Mouse (Mus musculus) embryonic facial prominence, embryonic 13.5 days (tissue): ENCODE measurements around the gene Olfr469. TPM values are rescaled to one million over a fixed set of nuclear protein-coding genes. Genes with fewer than 3 reads are reported as not detected.
"Not testable (repeated sequence)": the region's sequence is repeated elsewhere in the genome, so short reads cannot be mapped to it uniquely, and the experiment has no call there.

Experiments
- ATAC-seq: fragments of 200-750 bp; cut with Nextera tagmentation; 2 replicates; pipeline ENCODE4 v1.8.0; 2017; ENCODE audit warnings: low read depth; ENCODE audit not compliant: insufficient number of reproducible peaks, insufficient read depth, low FRiP score, low TSS enrichment
- H3K27ac ChIP-seq: fragments of 300-500 bp; sonication (generic); 2 replicates; pipeline ENCODE4 v1.5.1; 2015; ENCODE audit warnings: moderate library complexity, mild to moderate bottlenecking, inconsistent platforms
- H3K27me3 ChIP-seq: fragments of 300-500 bp; sonication (generic); 2 replicates; pipeline ENCODE4 v1.6.1; 2015; ENCODE audit warnings: mild to moderate bottlenecking, inconsistent platforms
- H3K36me3 ChIP-seq: fragments of 300-500 bp; sonication (generic); 2 replicates; pipeline ENCODE4 v1.6.1; 2015; ENCODE audit warnings: mild to moderate bottlenecking, inconsistent platforms
- H3K4me1 ChIP-seq: fragments of 300-500 bp; sonication (generic); 2 replicates; pipeline ENCODE4 v1.6.1; 2015; ENCODE audit warnings: inconsistent platforms
- H3K4me2 ChIP-seq: fragments of 300-500 bp; sonication (generic); 2 replicates; pipeline ENCODE4 v1.6.1; 2015; ENCODE audit warnings: moderate library complexity, mild to moderate bottlenecking, inconsistent platforms
- H3K4me3 ChIP-seq: fragments of 300-500 bp; sonication (generic); 2 replicates; pipeline ENCODE4 v1.5.1; 2015; ENCODE audit warnings: mild to moderate bottlenecking, inconsistent platforms
- H3K9ac ChIP-seq: fragments of 300-500 bp; sonication (generic); 2 replicates; pipeline ENCODE4 v1.6.1; 2015; ENCODE audit warnings: mild to moderate bottlenecking, inconsistent platforms
- H3K9me3 ChIP-seq: fragments of 300-500 bp; sonication (generic); 2 replicates; pipeline ENCODE4 v1.6.1; 2016; ENCODE audit warnings: inconsistent platforms
- WGBS: fragments of 180-500 bp; shearing (Covaris S2); methylation state at CpG from one replicate; pipeline ENCODE4 v1.1.7; 2015; ENCODE audit warnings: mixed read lengths; 5-methylcytosine and 5-hydroxymethylcytosine counted together
- polyA plus RNA-seq: library from polyadenylated mRNA; unstranded; fragments of >200 nt; fragmentation: Nextera tagmentation; extraction: Ambion mirVana; gene quantifications from 2 replicates; pipeline ENCODE4 v1.2.1, GENCODE M21; 2015

Gene Olfr469
- not detected in 2 replicates for polyA plus RNA-seq

DNA sequence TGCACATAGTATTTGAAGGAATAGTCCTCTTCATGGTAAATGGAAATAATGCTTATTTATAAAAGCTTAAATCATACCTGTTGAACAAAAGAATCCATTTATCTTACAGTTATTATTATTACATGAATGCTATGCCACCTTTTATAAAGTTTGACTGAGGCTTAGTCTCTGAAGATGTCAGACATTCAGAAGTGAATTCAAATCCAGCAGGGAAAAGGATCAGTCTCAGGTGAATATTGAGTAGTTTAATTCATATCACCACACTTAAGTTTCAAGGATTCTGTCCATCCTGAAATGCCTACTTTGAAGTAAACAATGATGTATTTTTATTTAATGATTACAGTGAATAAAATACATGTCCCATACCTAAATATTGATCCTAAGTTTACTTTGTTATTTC, at the start of gene Olfr469:
Gene Olfr469 (minus strand): TSS at position 101 of the 400 bp plus-strand sequence.
- not testable (repeated sequence) for H3K9ac ChIP-seq, H3K27ac ChIP-seq, H3K27me3 ChIP-seq, H3K4me1 ChIP-seq, H3K36me3 ChIP-seq, H3K4me3 ChIP-seq, H3K9me3 ChIP-seq, H3K4me2 ChIP-seq, ATAC-seq

DNA sequence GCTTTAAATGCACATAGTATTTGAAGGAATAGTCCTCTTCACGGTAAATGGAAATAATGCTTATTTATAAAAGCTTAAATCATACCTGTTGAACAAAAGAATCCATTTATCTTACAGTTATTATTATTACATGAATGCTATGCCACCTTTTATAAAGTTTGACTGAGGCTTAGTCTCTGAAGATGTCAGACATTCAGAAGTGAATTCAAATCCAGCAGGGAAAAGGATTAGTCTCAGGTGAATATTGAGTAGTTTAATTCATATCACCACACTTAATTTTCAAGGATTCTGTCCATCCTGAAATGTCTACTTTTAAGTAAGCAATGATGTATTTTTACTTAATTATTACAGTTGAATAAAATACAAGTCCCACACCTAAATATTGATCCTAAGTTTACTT, 22.0 kb upstream of the Olfr469 start, which contains the start of gene Olfr470:
Gene Olfr470 (minus strand): TSS at position 101 of the 400 bp plus-strand sequence.
- not testable (repeated sequence) for H3K4me1 ChIP-seq, H3K9ac ChIP-seq, ATAC-seq, H3K9me3 ChIP-seq, H3K27me3 ChIP-seq, H3K27ac ChIP-seq, H3K4me3 ChIP-seq, H3K4me2 ChIP-seq, H3K36me3 ChIP-seq
- 86% methylated on average over 1 of the region's 1 CpGs for WGBS

DNA sequence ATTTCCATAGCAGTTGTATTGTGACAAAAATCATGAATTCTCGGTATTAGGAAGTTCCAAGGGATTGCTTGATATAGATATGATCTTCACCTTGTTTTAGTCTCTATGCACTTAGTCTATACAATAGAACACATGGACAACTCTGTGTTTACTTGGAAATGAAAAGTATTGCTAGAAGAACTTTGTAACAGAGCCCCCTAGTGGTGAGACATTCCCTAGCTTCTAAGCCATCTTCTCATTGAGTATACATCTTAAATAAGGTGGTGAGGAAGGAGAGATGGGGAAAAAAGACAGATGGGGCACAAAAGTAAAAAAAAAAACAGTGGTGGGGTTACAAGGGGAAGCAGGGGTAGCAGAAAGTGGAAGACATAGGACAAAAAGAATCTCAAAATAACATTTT, 16.4 kb upstream of the Olfr469 start:
- H3K4me1 ChIP-seq, result no peaks in the 10 kb centered on the region
- no peaks in the 10 kb centered on the region for H3K27me3 ChIP-seq
- no peak overlapping the region for H3K4me2 ChIP-seq
- no peaks in the 10 kb centered on the region for H3K36me3 ChIP-seq
- H3K27ac ChIP-seq, result no peak overlapping the region
- no peak for ATAC-seq
- no peaks in the 10 kb centered on the region for H3K9me3 ChIP-seq
- no peak overlapping the region for H3K4me3 ChIP-seq
- no peak overlapping the region for H3K9ac ChIP-seq
- WGBS, result 73% methylated on average over 1 of the region's 1 CpGs

DNA sequence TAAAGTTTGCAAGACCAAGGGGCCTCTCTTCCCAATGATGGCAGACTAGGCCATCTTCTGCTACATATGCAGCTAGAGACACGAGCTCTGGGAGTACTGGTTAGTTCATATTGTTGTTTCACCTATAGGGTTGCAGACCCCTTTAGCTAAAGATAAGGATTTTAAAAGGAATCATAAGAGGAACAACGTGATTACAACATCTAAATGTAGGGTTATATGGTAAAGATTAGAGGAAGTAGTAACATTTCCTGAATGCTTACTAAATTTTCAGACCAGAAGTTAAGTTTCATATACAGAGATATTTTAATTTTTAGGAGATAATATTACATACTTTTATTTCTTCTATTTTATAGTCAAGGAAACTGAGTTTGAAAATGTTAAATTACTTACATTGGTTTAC, 1.5 kb downstream of the Olfr469 start:
- not testable (repeated sequence) for H3K27me3 ChIP-seq, H3K9me3 ChIP-seq, H3K4me1 ChIP-seq, ATAC-seq, H3K4me3 ChIP-seq, H3K9ac ChIP-seq, H3K36me3 ChIP-seq, H3K4me2 ChIP-seq, H3K27ac ChIP-seq
- 46% methylated on average over 2 of the region's 2 CpGs for WGBS

DNA sequence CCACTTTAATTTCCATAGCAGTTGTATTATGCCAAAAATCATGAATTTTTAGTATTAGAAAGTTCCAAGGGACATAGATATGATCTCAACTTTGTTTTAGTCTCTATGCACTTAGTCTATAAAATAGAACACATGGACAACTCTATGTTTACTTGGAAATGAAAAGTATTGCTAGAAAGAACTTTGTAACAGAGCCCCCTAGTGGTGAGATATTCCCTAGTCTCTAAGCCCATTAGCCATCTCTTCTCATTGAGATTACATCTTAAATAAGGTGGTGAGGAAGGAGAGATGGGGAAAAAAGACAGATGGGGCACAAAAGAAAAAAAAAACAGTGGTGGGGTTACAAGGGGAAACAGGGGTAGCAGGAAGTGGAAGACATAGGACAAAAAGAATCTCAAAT, 5.9 kb downstream of the Olfr469 start:
- Histone ChIP-seq H3K27ac (no peak overlapping the region), H3K36me3 (no peaks in the 10 kb centered on the region), H3K4me3 (no peak overlapping the region), H3K27me3 (no peaks in the 10 kb centered on the region), H3K4me1 (no peaks in the 10 kb centered on the region), H3K9me3 (no peaks in the 10 kb centered on the region), H3K9ac (no peak overlapping the region), H3K4me2 (no peak overlapping the region)
- no peak for ATAC-seq

DNA sequence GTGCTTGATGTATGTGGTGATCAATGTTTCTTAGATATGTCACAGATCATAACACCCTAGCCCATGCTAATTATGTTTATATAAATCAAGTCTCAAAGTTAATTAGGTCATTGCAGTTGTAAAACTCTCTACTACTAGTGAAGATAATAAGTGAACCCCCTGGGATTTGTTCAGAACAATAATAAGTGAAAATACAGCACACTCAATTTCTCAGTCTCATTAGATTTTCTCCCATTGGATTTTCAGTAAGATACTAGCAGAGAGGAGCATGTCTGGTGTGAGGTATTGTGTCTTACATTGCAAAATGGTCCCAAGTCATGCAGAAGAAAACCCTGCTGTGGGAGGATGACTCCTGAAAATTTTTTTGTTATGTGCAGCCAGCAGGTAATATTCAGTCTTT, 13.4 kb downstream of the Olfr469 start, which contains the start of gene Olfr467:
Gene Olfr467 (plus strand): TSS at position 301 of the 400 bp plus-strand sequence.
- Histone ChIP-seq H3K36me3 (no peaks in the 10 kb centered on the region), H3K27me3 (no peaks in the 10 kb centered on the region), H3K4me1 (no peaks in the 10 kb centered on the region), H3K9ac (no peak within 1 kb of the TSS), H3K4me3 (no peak within 1 kb of the TSS), H3K4me2 (no peak within 1 kb of the TSS), H3K27ac (no peak within 1 kb of the TSS), H3K9me3 (no peaks in the 10 kb centered on the region)
- no peak for ATAC-seq

DNA sequence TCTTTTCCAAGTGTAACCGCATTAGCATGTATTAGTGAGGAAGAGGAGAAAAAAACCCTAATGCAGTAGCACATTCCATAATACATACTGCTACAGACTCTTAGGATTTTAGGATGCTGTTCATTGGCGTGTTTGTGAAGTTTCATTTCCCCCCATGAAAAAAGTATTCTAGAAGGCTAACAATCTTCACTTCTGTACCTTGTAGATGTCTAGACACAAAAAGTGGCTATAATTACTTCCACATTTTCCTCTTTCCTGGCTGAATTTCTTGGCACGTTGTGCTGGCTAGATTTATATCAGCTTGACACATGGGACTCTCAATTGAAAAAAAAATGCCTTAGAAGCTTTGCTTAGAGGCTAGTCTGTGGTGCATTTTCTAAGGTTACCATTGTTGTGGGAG, 23.2 kb downstream of the Olfr469 start:
- no peaks in the 10 kb centered on the region for H3K9me3 ChIP-seq
- no peak for ATAC-seq
- no peaks in the 10 kb centered on the region for H3K36me3 ChIP-seq
- peaks cover 3% of the 10 kb centered on the region; the same call in 1 of the 2 replicates for H3K4me1 ChIP-seq
- no peak overlapping the region for H3K4me2 ChIP-seq
- H3K9ac ChIP-seq, result no peak overlapping the region
- no peaks in the 10 kb centered on the region for H3K27me3 ChIP-seq
- H3K27ac ChIP-seq, result no peak overlapping the region
- H3K4me3 ChIP-seq, result no peak overlapping the region
- WGBS, result 41% methylated on average over 3 of the region's 3 CpGs

DNA sequence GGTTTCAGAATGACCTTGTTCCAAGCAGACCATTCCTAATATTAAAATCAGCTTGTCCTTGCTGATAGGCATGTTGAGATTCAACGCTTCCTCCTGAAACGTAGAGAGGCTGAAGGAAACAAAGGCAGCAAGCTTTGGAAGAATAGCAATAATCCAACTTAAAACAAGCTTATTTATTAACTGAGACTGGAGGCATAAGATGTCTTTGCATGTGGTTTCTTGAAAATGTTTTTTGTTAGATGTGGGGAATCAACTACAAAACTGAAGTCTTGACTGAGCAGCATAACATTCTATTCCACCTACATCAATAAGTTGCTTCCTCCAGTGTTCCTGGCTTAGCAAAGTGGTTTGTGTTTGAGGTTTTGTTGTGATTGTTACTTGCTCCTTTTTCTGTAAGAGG, 24.2 kb downstream of the Olfr469 start, which contains the start of gene Ovch2:
Gene Ovch2 (minus strand): TSS at position 101 of the 400 bp plus-strand sequence.
- 71% methylated on average over 2 of the region's 2 CpGs for WGBS

DNA sequence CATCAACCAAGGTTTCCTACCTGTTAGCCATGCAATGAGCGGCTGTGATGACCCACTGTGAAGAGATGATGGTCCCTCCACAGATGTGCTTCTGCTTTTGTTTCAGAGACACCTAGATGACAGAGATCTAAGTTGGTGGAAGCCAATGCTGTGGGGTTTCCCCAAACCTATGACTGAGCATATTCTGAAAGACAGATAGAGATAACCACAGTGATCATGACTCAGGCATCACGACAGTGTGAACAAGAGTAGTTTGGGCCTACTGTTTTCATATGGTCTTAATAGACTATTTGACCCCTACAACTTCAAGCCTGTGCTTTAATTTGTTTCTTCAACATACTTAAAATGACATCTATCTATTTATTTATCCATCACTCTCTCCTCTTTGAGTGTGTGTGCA, 28.8 kb downstream of the Olfr469 start:
- Histone ChIP-seq H3K4me2 (no peak overlapping the region), H3K9me3 (no peaks in the 10 kb centered on the region), H3K27me3 (no peaks in the 10 kb centered on the region), H3K4me1 (no peaks in the 10 kb centered on the region), H3K27ac (no peak overlapping the region), H3K9ac (no peak overlapping the region), H3K36me3 (no peaks in the 10 kb centered on the region), H3K4me3 (no peak overlapping the region)
- no peak for ATAC-seq
- WGBS, result 78% methylated on average over 2 of the region's 2 CpGs

More for the DNA sequence above, 24.2 kb downstream of the Olfr469 start, which contains the start of gene Ovch2:
- Histone ChIP-seq H3K4me2 (no peak within 1 kb of the TSS), H3K4me3 (no peak within 1 kb of the TSS), H3K9ac (no peak within 1 kb of the TSS), H3K27me3 (no peaks in the 10 kb centered on the region), H3K27ac (no peak within 1 kb of the TSS), H3K9me3 (no peaks in the 10 kb centered on the region), H3K36me3 (no peaks in the 10 kb centered on the region), H3K4me1 (peaks cover 3% of the 10 kb centered on the region; the same call in 1 of the 2 replicates)
- ATAC-seq, result no peak

DNA sequence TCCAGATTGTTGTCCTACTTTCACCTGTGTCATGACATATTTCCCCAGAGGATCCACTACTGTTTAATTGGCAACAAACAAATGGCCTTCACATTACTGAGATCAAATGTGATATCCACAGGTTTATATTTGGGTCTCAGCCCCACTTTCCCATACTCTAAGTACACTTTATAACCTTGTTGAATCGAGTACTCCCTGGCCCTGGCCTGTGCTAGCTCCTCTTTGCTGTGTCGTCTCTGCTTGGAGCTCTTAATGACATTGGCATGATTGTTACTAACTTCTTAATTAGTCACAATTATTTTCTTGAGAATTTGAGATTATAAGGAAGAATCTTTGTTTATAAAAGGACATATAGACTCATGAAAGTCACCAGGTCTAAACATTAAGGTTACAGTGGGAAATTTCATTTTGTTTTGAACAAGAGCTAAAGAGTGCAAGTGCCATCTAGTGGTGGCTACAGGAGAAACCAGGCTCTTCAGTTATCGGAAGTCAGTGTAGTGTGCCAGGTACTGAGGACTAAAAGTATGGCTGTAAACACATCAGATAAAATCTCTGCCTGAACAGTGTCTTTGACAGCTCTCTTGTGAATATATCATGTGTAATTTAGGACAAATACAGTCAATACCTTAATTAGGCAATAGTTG, 37.2 kb downstream of the Olfr469 start:
- no peaks in the 10 kb centered on the region for H3K4me1 ChIP-seq
- H3K36me3 ChIP-seq, result no peaks in the 10 kb centered on the region
- H3K4me2 ChIP-seq, result no peak overlapping the region
- no peak overlapping the region for H3K27ac ChIP-seq
- ATAC-seq, result no peak
- no peak overlapping the region for H3K4me3 ChIP-seq
- H3K9ac ChIP-seq, result no peak overlapping the region
- H3K27me3 ChIP-seq, result no peaks in the 10 kb centered on the region; the same call in 1 of the 2 replicates
- H3K9me3 ChIP-seq, result no peaks in the 10 kb centered on the region
- 60% methylated on average over 3 of the region's 3 CpGs for WGBS

DNA sequence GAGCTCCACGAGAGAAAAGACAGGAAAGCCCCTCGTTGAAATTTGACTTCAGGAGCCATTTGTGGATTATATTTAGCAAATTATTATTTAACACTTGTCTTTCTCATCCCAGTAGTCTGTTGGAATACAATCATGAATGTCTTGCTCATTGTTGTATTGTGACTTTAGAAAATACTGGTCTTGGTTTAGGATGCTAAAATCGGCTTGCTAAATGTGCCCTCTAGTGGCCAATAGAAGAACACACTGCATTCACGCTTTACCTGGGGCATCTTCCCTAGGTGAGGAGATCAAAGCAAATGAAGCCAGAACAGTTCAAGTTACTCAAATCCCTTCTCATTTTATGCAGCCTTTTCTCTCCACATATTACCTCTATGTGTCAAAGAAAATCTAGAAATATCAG, 45.7 kb downstream of the Olfr469 start:
- H3K4me2 ChIP-seq, result no peak overlapping the region
- 39% methylated on average over 4 of the region's 4 CpGs for WGBS
- no peak overlapping the region for H3K4me3 ChIP-seq
- no peak overlapping the region for H3K27ac ChIP-seq
- H3K9ac ChIP-seq, result no peak overlapping the region
- H3K36me3 ChIP-seq, result no peaks in the 10 kb centered on the region
- H3K4me1 ChIP-seq, result no peaks in the 10 kb centered on the region
- no peak for ATAC-seq
- no peaks in the 10 kb centered on the region for H3K9me3 ChIP-seq
- H3K27me3 ChIP-seq, result no peaks in the 10 kb centered on the region

DNA sequence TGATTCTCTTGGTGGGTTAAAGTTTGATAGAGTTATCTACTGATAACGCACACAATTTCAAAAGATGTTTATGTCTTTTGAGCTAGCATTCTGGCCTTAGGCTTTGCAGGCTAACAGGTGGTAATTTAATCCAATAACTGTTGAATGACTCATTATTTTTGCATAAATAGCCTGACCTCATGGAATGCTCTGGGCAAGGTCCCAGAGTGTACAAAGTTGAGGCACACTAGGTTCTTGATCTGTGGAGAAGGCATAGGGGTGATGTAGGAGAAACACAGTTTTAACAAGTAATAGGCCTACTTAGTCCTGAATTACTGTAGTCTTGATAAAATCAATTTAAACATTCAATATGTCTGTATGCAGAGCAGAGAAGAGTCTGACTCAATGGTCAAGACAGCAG, 47.1 kb downstream of the Olfr469 start:
- Histone ChIP-seq H3K4me3 (no peak overlapping the region), H3K9ac (no peak overlapping the region), H3K4me1 (no peaks in the 10 kb centered on the region), H3K27ac (no peak overlapping the region), H3K36me3 (no peaks in the 10 kb centered on the region), H3K27me3 (no peaks in the 10 kb centered on the region), H3K9me3 (no peaks in the 10 kb centered on the region), H3K4me2 (no peak overlapping the region)
- ATAC-seq, result no peak
- WGBS, result 75% methylated on average over 1 of the region's 1 CpGs
